Mouse (Mus musculus): Measurements from ENCODE around the gene Chrdl1.

Chrdl1 gene

GRCm38 (mm10) chrX:143393791-143394369, at the start of gene Chrdl1:
Gene Chrdl1 (minus strand): TSS chrX:143394262.
- no peak for DNase-seq

GRCm38 (mm10) chrX:143442638-143443037, 48.6 kb upstream of the Chrdl1 start:
- no peak for DNase-seq

GRCm38 (mm10) chrX:143404601-143405000, 10.5 kb upstream of the Chrdl1 start:
- no peak for DNase-seq

DNA sequence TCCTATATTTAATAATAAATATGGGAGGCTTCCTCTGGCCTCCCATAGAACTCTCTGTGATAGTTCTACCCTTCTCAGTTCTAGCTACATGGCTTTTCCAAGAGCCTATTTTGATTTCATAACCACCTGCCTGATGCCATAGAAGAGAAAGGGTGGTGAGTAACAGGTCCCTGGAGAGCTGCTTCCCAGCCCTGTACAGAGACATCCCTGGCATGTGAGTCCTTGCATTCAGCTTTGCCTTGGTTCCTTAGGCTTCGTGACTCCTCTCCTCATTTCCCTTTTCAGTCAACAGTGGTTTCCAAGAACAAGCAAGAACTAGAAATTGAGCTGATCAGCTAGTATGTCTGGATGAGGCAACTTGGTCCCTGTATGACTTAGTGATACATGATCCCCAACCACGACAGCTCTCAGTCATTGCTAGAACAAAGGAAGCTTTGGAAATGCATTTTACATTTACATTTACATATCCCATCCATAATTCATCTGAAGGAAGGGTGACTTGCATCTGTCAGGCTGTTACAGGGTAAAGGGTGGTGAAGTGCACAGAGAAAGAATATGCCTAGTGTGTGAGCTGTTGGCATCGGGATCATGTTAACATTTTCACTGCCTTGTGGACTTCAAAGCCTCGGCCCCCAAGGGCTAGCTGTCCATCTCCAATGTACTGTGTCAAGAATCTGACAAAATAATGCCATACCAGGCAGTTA, 27.7 kb downstream of the Chrdl1 start:
- no peak for DNase-seq

- DNase-seq, result no peak
Measured at GRCm38 (mm10) chrX:143347227-143347626, 46.8 kb downstream of the Chrdl1 start.

- DNase-seq, result no peak
Measured at GRCm38 (mm10) chrX:143346739-143347138, 47.3 kb downstream of the Chrdl1 start.

GRCm38 (mm10) chrX:143344509-143345495, 49.3 kb downstream of the Chrdl1 start:
- DNase-seq, result no peak

GRCm38 (mm10) chrX:143338156-143338555, 55.9 kb downstream of the Chrdl1 start:
- no peak for DNase-seq

- DNase-seq, result no peak
Measured at GRCm38 (mm10) chrX:143337561-143337960, 56.5 kb downstream of the Chrdl1 start.

DNA sequence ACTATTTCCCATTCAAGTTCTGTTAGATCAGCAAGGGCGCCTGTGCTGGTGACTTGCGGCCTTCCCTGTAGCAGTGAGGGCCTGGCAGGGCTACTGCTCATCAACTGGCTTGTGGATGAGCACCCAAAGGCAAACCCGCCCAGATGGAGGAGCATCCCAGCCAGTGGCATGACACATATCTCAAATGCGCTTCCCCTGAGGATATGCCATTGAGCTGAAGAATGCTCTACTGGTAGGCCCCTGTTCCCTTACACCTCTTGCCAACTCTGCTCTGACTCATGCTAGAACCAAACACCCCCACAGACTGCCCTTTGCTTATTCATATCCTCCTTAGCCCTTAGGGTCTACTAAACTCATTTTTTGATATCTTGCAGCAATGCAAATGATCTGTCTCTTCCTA, 57.4 kb downstream of the Chrdl1 start:
- no peak for DNase-seq

DNA sequence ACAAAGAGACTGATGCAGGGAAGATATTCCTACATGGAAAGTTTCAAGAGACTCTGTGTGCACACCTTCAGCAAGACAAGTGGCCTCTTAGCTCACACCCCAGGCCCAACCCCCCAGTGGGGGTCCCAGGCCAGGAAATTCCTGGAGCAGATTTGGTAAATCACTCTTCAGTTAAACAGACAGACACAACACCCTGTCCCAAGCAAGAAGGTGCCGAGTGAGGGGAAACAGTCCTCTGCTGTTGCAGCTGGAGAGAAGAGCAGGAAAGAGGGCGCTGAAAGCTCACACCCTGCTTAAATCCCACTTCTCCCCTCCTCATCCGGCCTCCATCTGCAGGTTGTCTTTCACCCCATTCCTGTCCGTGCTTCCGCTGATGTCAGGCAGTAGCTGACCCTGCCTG, 58.2 kb downstream of the Chrdl1 start:
- DNase-seq, result no peak

GRCm38 (mm10) chrX:143313166-143313565, 80.9 kb downstream of the Chrdl1 start:
- DNase-seq, result no peak

GRCm38 (mm10) chrX:143294726-143295125, 99.3 kb downstream of the Chrdl1 start:
- DNase-seq, result no peak

DNA sequence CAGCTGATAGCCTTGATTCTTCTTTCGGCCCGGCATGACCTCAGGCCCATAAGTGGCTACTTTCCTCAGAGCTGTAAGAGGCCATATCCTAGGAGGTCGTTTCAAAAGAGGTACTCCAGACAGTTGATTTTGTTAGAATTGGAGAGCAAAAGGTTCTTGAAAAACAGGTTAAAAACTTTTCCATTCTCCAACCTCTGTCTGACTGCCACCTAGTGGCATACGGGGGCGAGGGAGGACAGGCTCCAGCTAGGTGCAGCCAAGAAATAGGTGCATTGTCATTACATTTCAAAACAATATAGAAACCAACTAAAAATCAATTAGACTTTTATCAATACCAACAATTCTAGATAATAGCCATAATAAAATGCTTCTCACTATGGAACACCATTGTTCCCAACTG, 118.9 kb downstream of the Chrdl1 start:
- no peak for DNase-seq

DNA sequence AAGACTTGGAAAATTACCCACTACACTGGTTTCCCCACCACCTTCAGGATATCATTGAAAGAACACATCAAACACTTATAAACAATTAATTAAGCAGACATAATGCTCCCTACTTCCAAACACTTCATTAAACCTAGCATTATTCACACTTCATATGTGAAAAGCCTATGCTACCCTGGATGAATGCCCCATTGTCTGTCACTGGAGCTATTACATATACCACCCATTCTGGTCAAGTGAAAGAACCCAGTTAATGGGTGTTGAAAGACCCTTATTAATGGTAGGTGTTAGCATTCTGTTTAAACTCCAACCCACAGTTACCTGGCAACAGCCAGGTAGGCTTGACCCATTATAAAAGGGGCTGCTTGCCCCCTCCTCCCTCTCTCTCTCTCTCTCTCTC, 143.4 kb downstream of the Chrdl1 start:
- no peak for DNase-seq
